Mouse (Mus musculus): ENCODE measurements at regions not wholly inside any gene's neighbourhood (a gene's known extent, or its start where the extent isn't known, plus 50 kb on each side); places are given as distances from the start of the nearest gene placed in this dataset.

- Histone ChIP-seq H3K27ac (ENCODE audit: low read depth) (no peak overlapping the region), H3K4me3 (ENCODE audit: low read depth, low read length) (no peak overlapping the region), H3K27me3 (ENCODE audit: insufficient read depth, low read length) (no peaks in the 10 kb centered on the region), H3K4me1 (ENCODE audit: insufficient read depth) (no peaks in the 10 kb centered on the region), H3K36me3 (replicated peaks; ENCODE audit: insufficient read depth, low read length) (no peaks in the 10 kb centered on the region), H3K9me3 (ENCODE audit: low read length) (no peaks in the 10 kb centered on the region), H3K4me2 (ENCODE audit: low read depth, low read length) (no peak overlapping the region), H3K9ac (replicated peaks) (no peak overlapping the region)
- DNase-seq (no peak), ATAC-seq (no peak)
- no peak for TF ChIP-seq EP300 (IDR thresholded peaks at IDR 0.05; ENCODE audit: low read depth)
- TF ChIP-seq CTCF (IDR thresholded peaks at IDR 0.05; ENCODE audit: low read depth), result no peak
- 71% methylated on average over 4 of the region's 4 CpGs for whole genome bisulfite sequencing (ENCODE audit: insufficient replicate concordance)
Measured at GRCm38 (mm10) chr9:113408521-113408920, 299.5 kb downstream of the Pdcd6ip start.

DNA sequence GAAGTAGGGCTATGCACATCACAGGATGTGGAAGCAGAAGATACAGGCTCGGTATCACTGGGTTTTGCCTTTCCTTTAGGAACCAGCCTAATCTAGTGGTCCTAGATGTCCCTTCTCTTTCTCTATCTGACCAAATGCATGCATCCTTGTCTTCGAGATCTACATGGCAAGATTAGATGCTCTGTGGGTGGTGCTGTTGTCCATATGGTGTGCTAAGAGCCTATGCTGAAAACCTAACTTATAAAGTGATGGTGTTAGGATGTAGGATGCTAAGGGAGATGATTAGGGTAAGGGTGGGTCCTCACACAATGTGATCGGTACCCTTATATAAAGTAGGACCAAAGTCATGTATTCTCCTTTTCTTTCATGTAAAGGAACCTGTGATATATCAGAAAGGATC is 313.7 kb downstream of the Pdcd6ip start:
- Histone ChIP-seq H3K9me3 (ENCODE audit: low read length) (no peaks in the 10 kb centered on the region), H3K36me3 (replicated peaks; ENCODE audit: insufficient read depth, low read length) (no peaks in the 10 kb centered on the region), H3K4me2 (ENCODE audit: low read depth, low read length) (no peak overlapping the region), H3K27ac (ENCODE audit: low read depth) (no peak overlapping the region), H3K9ac (replicated peaks) (no peak overlapping the region), H3K27me3 (ENCODE audit: insufficient read depth, low read length) (no peaks in the 10 kb centered on the region), H3K4me1 (ENCODE audit: insufficient read depth) (no peaks in the 10 kb centered on the region), H3K4me3 (ENCODE audit: low read depth, low read length) (no peak overlapping the region)
- WGBS (ENCODE audit: insufficient replicate concordance), result 72% methylated on average over 3 of the region's 3 CpGs
- no peak for DNase-seq
- no peak for ATAC-seq
- TF ChIP-seq CTCF (IDR thresholded peaks at IDR 0.05; ENCODE audit: low read depth), result no peak
- no peak for TF ChIP-seq EP300 (IDR thresholded peaks at IDR 0.05; ENCODE audit: low read depth)

GRCm38 (mm10) chr9:113387356-113387755 is 320.7 kb downstream of the Pdcd6ip start:
- H3K36me3 ChIP-seq (replicated peaks; ENCODE audit: insufficient read depth, low read length), result no peaks in the 10 kb centered on the region
- H3K4me3 ChIP-seq (ENCODE audit: low read depth, low read length), result no peak overlapping the region
- H3K4me1 ChIP-seq (ENCODE audit: insufficient read depth), result no peaks in the 10 kb centered on the region
- no peak for TF ChIP-seq EP300 (IDR thresholded peaks at IDR 0.05; ENCODE audit: low read depth)
- no peak for TF ChIP-seq CTCF (IDR thresholded peaks at IDR 0.05; ENCODE audit: low read depth)
- H3K27me3 ChIP-seq (ENCODE audit: insufficient read depth, low read length), result no peaks in the 10 kb centered on the region
- 72% methylated on average over 12 of the region's 12 CpGs for WGBS (ENCODE audit: insufficient replicate concordance)
- no peaks in the 10 kb centered on the region for H3K9me3 ChIP-seq (ENCODE audit: low read length)
- no peak overlapping the region for H3K27ac ChIP-seq (ENCODE audit: low read depth)
- DNase-seq (no peak), ATAC-seq (no peak)
- H3K9ac ChIP-seq (replicated peaks), result no peak overlapping the region
- H3K4me2 ChIP-seq (ENCODE audit: low read depth, low read length), result no peak overlapping the region

DNA sequence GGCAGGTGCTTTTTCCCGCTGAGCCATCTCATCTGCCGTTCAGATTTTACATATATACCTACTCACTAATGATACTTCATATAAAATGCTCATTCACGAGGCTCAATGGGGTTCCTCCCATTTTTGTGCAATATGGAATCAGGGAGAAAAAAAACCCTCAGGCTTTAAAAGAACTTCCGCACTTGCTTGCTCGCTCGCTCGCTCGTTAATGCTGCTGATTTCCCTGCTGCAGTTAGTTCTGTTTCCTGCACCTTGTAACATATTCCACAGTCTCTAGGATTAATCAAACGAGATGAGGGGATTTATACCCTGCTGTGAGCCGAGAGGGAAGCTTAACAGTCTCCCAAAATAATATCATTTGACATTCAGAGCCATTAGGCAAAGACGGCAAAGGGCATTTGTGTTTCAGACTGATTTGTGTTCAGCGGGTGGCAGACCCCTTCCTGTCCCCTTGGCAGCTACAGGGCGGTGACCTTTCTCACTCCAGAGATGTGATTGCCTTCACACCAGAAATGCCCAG is 326.4 kb downstream of the Pdcd6ip start:
- Histone ChIP-seq H3K27me3 (ENCODE audit: insufficient read depth, low read length) (no peaks in the 10 kb centered on the region), H3K36me3 (replicated peaks; ENCODE audit: insufficient read depth, low read length) (no peaks in the 10 kb centered on the region)
- 55% methylated on average over 13 of the region's 13 CpGs for WGBS (ENCODE audit: insufficient replicate concordance)

DNA sequence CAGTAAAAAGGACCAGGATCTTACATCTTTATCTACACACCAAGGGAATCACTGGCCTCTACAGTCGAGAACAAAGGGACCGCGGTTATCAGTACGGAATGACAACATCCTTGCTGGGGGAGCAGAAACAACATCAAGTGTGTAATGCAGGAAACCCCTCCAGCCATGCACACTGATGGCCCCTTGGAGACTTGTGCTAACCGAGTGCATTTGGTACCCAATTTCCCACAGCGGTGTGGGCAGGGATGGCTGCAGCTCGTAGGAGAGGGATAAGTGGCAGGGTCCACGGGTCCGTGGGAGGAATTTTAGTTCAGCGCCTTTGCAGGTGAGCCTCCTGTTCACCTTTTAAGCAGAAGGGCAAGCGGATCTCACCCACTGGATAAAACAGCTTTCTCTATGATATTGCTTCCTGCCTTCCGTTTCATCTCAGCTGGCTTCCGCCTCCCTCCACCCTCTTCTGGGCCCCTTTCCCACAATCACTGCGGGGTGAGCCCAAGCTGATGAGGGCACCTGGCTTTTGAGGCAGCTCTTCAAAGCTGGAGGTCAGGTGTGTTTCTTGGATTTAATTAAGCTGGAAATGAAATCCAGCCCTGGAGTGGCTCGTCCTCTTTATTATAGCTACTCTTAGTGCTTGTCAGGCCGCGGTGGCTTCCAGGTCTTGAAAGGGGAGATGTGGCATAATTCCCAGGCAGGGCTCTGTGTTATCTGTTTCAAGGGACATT is 327.5 kb downstream of the Pdcd6ip start:
- H3K4me1 ChIP-seq (ENCODE audit: insufficient read depth), result no peaks in the 10 kb centered on the region
- WGBS (ENCODE audit: insufficient replicate concordance), result 56% methylated on average over 17 of the region's 17 CpGs
- no peaks in the 10 kb centered on the region for H3K36me3 ChIP-seq (replicated peaks; ENCODE audit: insufficient read depth, low read length)
- no peak overlapping the region for H3K4me3 ChIP-seq (ENCODE audit: low read depth, low read length)
- no peak for TF ChIP-seq CTCF (IDR thresholded peaks at IDR 0.05; ENCODE audit: low read depth)
- no peak for TF ChIP-seq EP300 (IDR thresholded peaks at IDR 0.05; ENCODE audit: low read depth)
- no peaks in the 10 kb centered on the region for H3K27me3 ChIP-seq (ENCODE audit: insufficient read depth, low read length)
- H3K27ac ChIP-seq (ENCODE audit: low read depth), result no peak overlapping the region
- ATAC-seq (no peak), DNase-seq (no peak)
- H3K9me3 ChIP-seq (ENCODE audit: low read length), result no peaks in the 10 kb centered on the region
- no peak overlapping the region for H3K9ac ChIP-seq (replicated peaks)
- H3K4me2 ChIP-seq (ENCODE audit: low read depth, low read length), result no peak overlapping the region

More for the DNA sequence above, 326.4 kb downstream of the Pdcd6ip start:
- TF ChIP-seq CTCF (IDR thresholded peaks at IDR 0.05; ENCODE audit: low read depth), result no peak
- TF ChIP-seq EP300 (IDR thresholded peaks at IDR 0.05; ENCODE audit: low read depth), result no peak
- Histone ChIP-seq H3K4me2 (ENCODE audit: low read depth, low read length) (no peak overlapping the region), H3K9ac (replicated peaks) (no peak overlapping the region), H3K27ac (ENCODE audit: low read depth) (no peak overlapping the region), H3K4me1 (ENCODE audit: insufficient read depth) (no peaks in the 10 kb centered on the region), H3K9me3 (ENCODE audit: low read length) (no peaks in the 10 kb centered on the region), H3K4me3 (ENCODE audit: low read depth, low read length) (no peak overlapping the region)
- DNase-seq (no peak), ATAC-seq (no peak)

DNA sequence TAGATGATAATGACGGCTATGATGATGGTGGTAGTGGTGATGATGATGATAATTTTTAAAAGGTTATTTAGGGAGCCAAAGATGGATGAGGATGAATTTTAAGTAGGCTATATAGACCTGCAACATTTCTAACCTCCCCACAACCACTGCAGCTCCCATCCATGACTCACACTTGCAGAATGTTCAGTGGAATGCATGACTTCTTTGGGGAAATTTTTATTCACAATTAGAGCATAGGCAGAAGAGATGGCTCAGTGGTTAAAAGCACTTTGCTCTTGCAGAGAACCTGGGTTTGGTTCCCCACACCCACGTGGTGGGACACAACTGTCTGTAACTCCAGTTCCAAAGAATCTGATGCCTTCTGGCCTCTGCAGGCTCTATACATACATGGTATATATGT is 329.5 kb downstream of the Pdcd6ip start:
- DNase-seq, result no peak
- 59% methylated on average over 2 of the region's 2 CpGs for WGBS (ENCODE audit: insufficient replicate concordance)

More for the DNA sequence above, 329.5 kb downstream of the Pdcd6ip start:
- TF ChIP-seq CTCF (IDR thresholded peaks at IDR 0.05; ENCODE audit: low read depth) (no peak), EP300 (IDR thresholded peaks at IDR 0.05; ENCODE audit: low read depth) (no peak)
- ATAC-seq, result no peak
- no peaks in the 10 kb centered on the region for H3K36me3 ChIP-seq (replicated peaks; ENCODE audit: insufficient read depth, low read length)
- no peak overlapping the region for H3K27ac ChIP-seq (ENCODE audit: low read depth)
- H3K4me1 ChIP-seq (ENCODE audit: insufficient read depth), result no peaks in the 10 kb centered on the region
- no peak overlapping the region for H3K4me3 ChIP-seq (ENCODE audit: low read depth, low read length)
- H3K9me3 ChIP-seq (ENCODE audit: low read length), result no peaks in the 10 kb centered on the region
- H3K27me3 ChIP-seq (ENCODE audit: insufficient read depth, low read length), result no peaks in the 10 kb centered on the region
- no peak overlapping the region for H3K4me2 ChIP-seq (ENCODE audit: low read depth, low read length)
- no peak overlapping the region for H3K9ac ChIP-seq (replicated peaks)

Measured in liver, postnatal 0 days (tissue).